ENCODE assay signal across 8 mouse cellular contexts in the genomic region with DNA sequence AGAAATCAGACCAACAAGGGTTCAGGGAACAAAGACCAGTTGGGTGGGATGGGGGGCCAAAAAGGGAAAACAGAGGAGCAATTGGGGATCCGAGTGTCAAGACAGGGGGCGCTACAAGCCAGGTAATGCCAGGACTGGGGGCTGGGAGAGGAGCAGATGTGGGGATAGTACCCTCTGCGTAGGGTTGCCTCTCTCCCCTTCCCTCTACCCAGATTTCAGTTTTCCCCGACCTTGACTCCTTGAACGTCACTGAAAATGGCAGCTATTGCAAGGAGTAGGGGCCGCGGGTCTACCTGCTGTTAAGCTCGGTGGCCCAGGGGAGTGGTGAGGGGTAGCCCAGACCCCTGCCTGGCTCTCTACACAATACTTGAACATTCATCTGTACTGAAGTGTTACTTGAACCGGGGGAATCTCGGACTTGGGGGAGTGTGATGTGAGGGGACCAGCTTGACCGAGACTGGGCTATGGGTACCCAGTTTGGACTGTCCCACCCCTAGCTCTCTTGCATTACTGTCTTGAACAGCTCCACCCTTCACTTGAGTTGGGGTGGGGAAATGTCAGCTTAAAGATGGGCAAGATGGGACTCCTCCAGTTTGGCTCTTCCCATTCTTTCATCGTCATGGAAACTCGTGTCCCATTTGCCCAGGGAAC. TPM values are rescaled to one million over a fixed set of nuclear protein-coding genes. Genes with fewer than 3 reads are reported as not detected.
DNase-seq lines count a peak whose midpoint lies in the region; ATAC-seq and TF ChIP-seq lines count a peak whose summit lies in the region.

No protein-coding gene starts in this region.

- no peak for ATAC-seq in hindbrain, embryonic 14.5 days (ENCODE audit: low FRiP score)
- peak; percentile 60 for ATAC-seq in embryonic facial prominence, embryonic 11.5 days (replicated peaks; ENCODE audit: insufficient number of reproducible peaks, low FRiP score, low TSS enrichment, low read depth)
- ATAC-seq in neural tube, embryonic 13.5 days (ENCODE audit: low read depth): peak; percentile 18

- 51% methylated on average over 13 of the region's 13 CpGs for WGBS in hindbrain, embryonic 10.5 days
- 57% methylated on average over 13 of the region's 13 CpGs for WGBS in hindbrain, embryonic 14.5 days
- 47% methylated on average over 12 of the region's 13 CpGs for WGBS in embryonic facial prominence, embryonic 11.5 days
- WGBS in neural tube, embryonic 13.5 days: 51% methylated on average over 13 of the region's 13 CpGs

- intact Hi-C loops in left cerebral cortex, postnatal 25 days (cut with DNase I): no loop called here

- H3K4me2 ChIP-seq in hindbrain, embryonic 14.5 days (replicated peaks): no peak overlapping the region
- H3K4me2 ChIP-seq in embryonic facial prominence, embryonic 11.5 days (ENCODE audit: low read depth, low read length): no peak overlapping the region
- peak overlapping the region; percentile 74 for H3K4me2 ChIP-seq in neural tube, embryonic 13.5 days

- TF ChIP-seq CTCF in E14TG2a.4 (conservative IDR thresholded peaks at IDR 0.05; ENCODE audit: low read length): 0 out of 2 replicates have a peak, but pooled peaks have one; percentile 18

- peaks cover 54% of the 10 kb centered on the region for H3K36me3 ChIP-seq in hindbrain, embryonic 10.5 days
- peaks cover 48% of the 10 kb centered on the region for H3K36me3 ChIP-seq in hindbrain, embryonic 14.5 days (replicated peaks; ENCODE audit: control insufficient read depth, insufficient read depth)
- H3K36me3 ChIP-seq in E14TG2a.4 (ENCODE audit: insufficient read depth, low read length): peaks cover 50% of the 10 kb centered on the region
- H3K36me3 ChIP-seq in embryonic facial prominence, embryonic 11.5 days (replicated peaks; ENCODE audit: control insufficient read depth, insufficient read depth, low read depth, low read length): peaks cover 7% of the 10 kb centered on the region
- peaks cover 53% of the 10 kb centered on the region for H3K36me3 ChIP-seq in neural tube, embryonic 13.5 days

- no peaks in the 10 kb centered on the region for H3K27me3 ChIP-seq in hindbrain, embryonic 10.5 days (ENCODE audit: insufficient read depth, poor library complexity, severe bottlenecking)
- H3K27me3 ChIP-seq in hindbrain, embryonic 14.5 days (ENCODE audit: control insufficient read depth, insufficient read depth, low read length): no peaks in the 10 kb centered on the region
- H3K27me3 ChIP-seq in E14TG2a.4 (ENCODE audit: insufficient read depth, low read length): no peaks in the 10 kb centered on the region
- H3K27me3 ChIP-seq in embryonic facial prominence, embryonic 11.5 days (ENCODE audit: control insufficient read depth, insufficient read depth, low read length): no peaks in the 10 kb centered on the region
- no peaks in the 10 kb centered on the region for H3K27me3 ChIP-seq in neural tube, embryonic 13.5 days

- H3K4me3 ChIP-seq in hindbrain, embryonic 10.5 days: peak overlapping the region; percentile 68
- no peak overlapping the region for H3K4me3 ChIP-seq in hindbrain, embryonic 14.5 days (replicated peaks; ENCODE audit: low read length)
- peak overlapping the region; percentile 65 for H3K4me3 ChIP-seq in E14TG2a.4 (replicated peaks; ENCODE audit: low read length)
- no peak overlapping the region; the same call in 1 of the 2 replicates for H3K4me3 ChIP-seq in embryonic facial prominence, embryonic 11.5 days (ENCODE audit: low read depth, low read length)
- no peak overlapping the region; the same call in 1 of the 2 replicates for H3K4me3 ChIP-seq in neural tube, embryonic 13.5 days

- peaks cover 40% of the 10 kb centered on the region for H3K4me1 ChIP-seq in hindbrain, embryonic 10.5 days (replicated peaks)
- H3K4me1 ChIP-seq in hindbrain, embryonic 14.5 days (replicated peaks; ENCODE audit: control insufficient read depth, insufficient read depth, low read length): peaks cover 18% of the 10 kb centered on the region; the same call in 1 of the 2 replicates
- peaks cover 74% of the 10 kb centered on the region for H3K4me1 ChIP-seq in E14TG2a.4 (replicated peaks; ENCODE audit: low read depth, low read length)
- peaks cover 2% of the 10 kb centered on the region; the same call in 1 of the 2 replicates for H3K4me1 ChIP-seq in embryonic facial prominence, embryonic 11.5 days (ENCODE audit: control insufficient read depth, insufficient read depth, low read length)
- peaks cover 31% of the 10 kb centered on the region for H3K4me1 ChIP-seq in neural tube, embryonic 13.5 days (replicated peaks)

- no peak for DNase-seq in hindbrain, embryonic 10.5 days (ENCODE audit: low spot score)
- no peak for DNase-seq in hindbrain, embryonic 14.5 days (ENCODE audit: low spot score)
- DNase-seq in embryonic facial prominence, embryonic 11.5 days (ENCODE audit: low spot score): no peak
- peak; percentile 57 for DNase-seq in kidney, postnatal 10 days
- no peak for DNase-seq in gastrocnemius, postnatal 25 days
- DNase-seq in left cerebral cortex, postnatal 25 days (ENCODE audit: low spot score in 2 of 2): no peak

- H3K9ac ChIP-seq in hindbrain, embryonic 14.5 days: no peak overlapping the region
- no peak overlapping the region for H3K9ac ChIP-seq in embryonic facial prominence, embryonic 11.5 days (replicated peaks; ENCODE audit: low read length)
- H3K9ac ChIP-seq in neural tube, embryonic 13.5 days: no peak overlapping the region

- no peaks in the 10 kb centered on the region for H3K9me3 ChIP-seq in hindbrain, embryonic 10.5 days
- no peaks in the 10 kb centered on the region for H3K9me3 ChIP-seq in hindbrain, embryonic 14.5 days (ENCODE audit: control insufficient read depth, low read length)
- H3K9me3 ChIP-seq in E14TG2a.4 (ENCODE audit: low read length): no peaks in the 10 kb centered on the region
- no peaks in the 10 kb centered on the region for H3K9me3 ChIP-seq in embryonic facial prominence, embryonic 11.5 days (replicated peaks; ENCODE audit: control insufficient read depth, low read length)
- no peaks in the 10 kb centered on the region for H3K9me3 ChIP-seq in neural tube, embryonic 13.5 days

- peak overlapping the region; percentile 17; the same call in 1 of the 2 replicates for H3K27ac ChIP-seq in hindbrain, embryonic 10.5 days
- H3K27ac ChIP-seq in hindbrain, embryonic 14.5 days: no peak overlapping the region
- 0 out of 2 replicates have a peak overlapping the region, but pooled peaks have one; percentile 2 for H3K27ac ChIP-seq in embryonic facial prominence, embryonic 11.5 days (replicated peaks; ENCODE audit: low read depth, low read length)
- 0 out of 2 replicates have a peak overlapping the region, but pooled peaks have one; percentile 33 for H3K27ac ChIP-seq in neural tube, embryonic 13.5 days (replicated peaks)

RNA-seq across cellular contexts. Expression of a gene that starts 1.1 kb away (rescaled TPM):
- polyA plus RNA-seq in hindbrain, embryonic 10.5 days (2016; fragmentation: Nextera tagmentation; extraction: Ambion mirVana): 10.3 and 11.9 TPM in 2 replicates
- polyA plus RNA-seq in hindbrain, embryonic 14.5 days (2014; fragmentation: Nextera tagmentation; extraction: Ambion mirVana): 4.8 and 7.3 TPM in 2 replicates
- 8.6 and 8.7 TPM in 2 replicates for polyA plus RNA-seq in embryonic facial prominence, embryonic 11.5 days (2014; fragmentation: Nextera tagmentation; extraction: Ambion mirVana)
- 9.7 and 9.9 TPM in 2 replicates for polyA plus RNA-seq in neural tube, embryonic 13.5 days (2015; fragmentation: Nextera tagmentation; extraction: Ambion mirVana)
- 1 to 10 TPM; 8.9 to 9.5 TPM for total RNA-seq in gastrocnemius, postnatal 25 days (2021)
- 10 to 100 TPM; 23.1 to 23.7 TPM for total RNA-seq in left cerebral cortex, postnatal 25 days (2021)

RNA-seq across cellular contexts. Expression of a gene that starts 8.0 kb away (rescaled TPM):
- 16.5 and 18.7 TPM in 2 replicates for polyA plus RNA-seq in hindbrain, embryonic 10.5 days (2016; fragmentation: Nextera tagmentation; extraction: Ambion mirVana)
- 18.7 and 19.1 TPM in 2 replicates for polyA plus RNA-seq in hindbrain, embryonic 14.5 days (2014; fragmentation: Nextera tagmentation; extraction: Ambion mirVana)
- polyA plus RNA-seq in embryonic facial prominence, embryonic 11.5 days (2014; fragmentation: Nextera tagmentation; extraction: Ambion mirVana): 21.7 and 22.0 TPM in 2 replicates
- 19.0 and 20.9 TPM in 2 replicates for polyA plus RNA-seq in neural tube, embryonic 13.5 days (2015; fragmentation: Nextera tagmentation; extraction: Ambion mirVana)
- 10 to 100 TPM; 15.0 to 15.4 TPM for total RNA-seq in gastrocnemius, postnatal 25 days (2021)
- 10 to 100 TPM; 42.3 to 43.4 TPM for total RNA-seq in left cerebral cortex, postnatal 25 days (2021)

RNA-seq across cellular contexts. Expression of a gene that starts 16.9 kb away (rescaled TPM):
- not detected in 2 replicates for polyA plus RNA-seq in hindbrain, embryonic 10.5 days (2016; fragmentation: Nextera tagmentation; extraction: Ambion mirVana)
- polyA plus RNA-seq in hindbrain, embryonic 14.5 days (2014; fragmentation: Nextera tagmentation; extraction: Ambion mirVana): not detected in 2 replicates
- polyA plus RNA-seq in embryonic facial prominence, embryonic 11.5 days (2014; fragmentation: Nextera tagmentation; extraction: Ambion mirVana): not detected in 2 replicates
- polyA plus RNA-seq in neural tube, embryonic 13.5 days (2015; fragmentation: Nextera tagmentation; extraction: Ambion mirVana): not detected in 2 replicates
- total RNA-seq in gastrocnemius, postnatal 25 days (2021): 1 to 10 TPM; 2.4 to 2.5 TPM
- 1 to 10 TPM; 3.5 to 4.5 TPM for total RNA-seq in left cerebral cortex, postnatal 25 days (2021)

RNA-seq across cellular contexts. Expression of a gene that starts 24.1 kb away (rescaled TPM):
- polyA plus RNA-seq in hindbrain, embryonic 10.5 days (2016; fragmentation: Nextera tagmentation; extraction: Ambion mirVana): 8.6 and 8.9 TPM in 2 replicates
- polyA plus RNA-seq in hindbrain, embryonic 14.5 days (2014; fragmentation: Nextera tagmentation; extraction: Ambion mirVana): 5.6 and 6.9 TPM in 2 replicates
- 9.4 and 9.5 TPM in 2 replicates for polyA plus RNA-seq in embryonic facial prominence, embryonic 11.5 days (2014; fragmentation: Nextera tagmentation; extraction: Ambion mirVana)
- polyA plus RNA-seq in neural tube, embryonic 13.5 days (2015; fragmentation: Nextera tagmentation; extraction: Ambion mirVana): 8.0 and 8.8 TPM in 2 replicates
- total RNA-seq in gastrocnemius, postnatal 25 days (2021): 1 to 10 TPM; 1.9 to 2.4 TPM
- total RNA-seq in left cerebral cortex, postnatal 25 days (2021): 10 to 100 TPM; 81.3 to 88.2 TPM

RNA-seq across cellular contexts. Expression of a gene that starts 31.9 kb away (rescaled TPM):
- 7.4 and 7.8 TPM in 2 replicates for polyA plus RNA-seq in hindbrain, embryonic 10.5 days (2016; fragmentation: Nextera tagmentation; extraction: Ambion mirVana)
- 10.6 and 11.0 TPM in 2 replicates for polyA plus RNA-seq in hindbrain, embryonic 14.5 days (2014; fragmentation: Nextera tagmentation; extraction: Ambion mirVana)
- polyA plus RNA-seq in embryonic facial prominence, embryonic 11.5 days (2014; fragmentation: Nextera tagmentation; extraction: Ambion mirVana): 8.2 and 8.3 TPM in 2 replicates
- polyA plus RNA-seq in neural tube, embryonic 13.5 days (2015; fragmentation: Nextera tagmentation; extraction: Ambion mirVana): 9.5 and 9.8 TPM in 2 replicates
- total RNA-seq in gastrocnemius, postnatal 25 days (2021): 1 to 10 TPM; 4.4 to 9.1 TPM
- total RNA-seq in left cerebral cortex, postnatal 25 days (2021): 1 to 10 TPM; 3.6 to 6.8 TPM

Comparison
In these comparisons a context has a peak if more than half of its experiments do, and no peak if none do; other contexts are left out.
1. H3K4me3 ChIP-seq: peak in hindbrain, embryonic 10.5 days (single experiment) and E14TG2a.4 (single experiment); none in hindbrain, embryonic 14.5 days (single experiment), embryonic facial prominence, embryonic 11.5 days (single experiment) and neural tube, embryonic 13.5 days (single experiment).